Mouse (Mus musculus) ES-Bruce4 (cell line): ENCODE data around the gene Fam193b. TPM values are rescaled to one million over a fixed set of nuclear protein-coding genes. Genes with fewer than 3 reads are reported as not detected.
"Not testable (repeated sequence)": the region's sequence is repeated elsewhere in the genome, so short reads cannot be mapped to it uniquely, and the experiment has no call there.

Source experiments
- H3K27ac ChIP-seq: 2 replicates; pipeline ENCODE4 v1.5.1; 2012; ENCODE audit warnings: low read length, inconsistent platforms; ENCODE audit not compliant: insufficient read depth
- H3K27me3 ChIP-seq: 2 replicates; pipeline ENCODE4 v1.6.1; 2012; ENCODE audit warnings: mild to moderate bottlenecking, low read length, inconsistent platforms; ENCODE audit not compliant: control insufficient read depth, poor library complexity, insufficient read depth, severe bottlenecking
- H3K36me3 ChIP-seq: 2 replicates; pipeline ENCODE4 v1.6.1; 2012; ENCODE audit warnings: inconsistent platforms, mild to moderate bottlenecking, low read length, moderate library complexity; ENCODE audit not compliant: control insufficient read depth, poor library complexity, insufficient read depth, severe bottlenecking
- H3K4me1 ChIP-seq: one replicate; pipeline ENCODE4 v1.8.1; 2011; ENCODE audit warnings: low read length; ENCODE audit not compliant: control insufficient read depth, insufficient read depth
- H3K4me3 ChIP-seq: 2 replicates; pipeline ENCODE4 v1.5.1; 2011; ENCODE audit warnings: low read depth, mild to moderate bottlenecking, low read length
- H3K9ac ChIP-seq: 2 replicates; pipeline ENCODE4 v1.6.1; 2012; ENCODE audit warnings: low read depth, mild to moderate bottlenecking, inconsistent platforms; ENCODE audit not compliant: poor library complexity, severe bottlenecking
- H3K9me3 ChIP-seq: replicated peaks from 2 replicates; pipeline ENCODE4 v1.6.1; 2012; ENCODE audit warnings: mild to moderate bottlenecking, low read length, inconsistent platforms; ENCODE audit not compliant: control insufficient read depth, poor library complexity, insufficient read depth, severe bottlenecking
- CTCF ChIP-seq: IDR thresholded peaks from one replicate; pipeline ENCODE4 v1.8.1; 2011; ENCODE audit warnings: low read depth, low read length
- EP300 ChIP-seq: IDR thresholded peaks from 2 replicates; pipeline ENCODE4 v1.6.1; 2011; ENCODE audit warnings: low read depth, low read length; ENCODE audit not compliant: insufficient read depth
- POLR2A ChIP-seq: IDR thresholded peaks from one replicate; pipeline ENCODE4 v1.8.1; 2011; ENCODE audit warnings: low read length; ENCODE audit not compliant: insufficient read depth
- polyA plus RNA-seq: library from polyadenylated mRNA; stranded (reverse); fragments of >200 nt; gene quantifications from 2 replicates; pipeline ENCODE4 v1.2.4, GENCODE M21; 2011; ENCODE audit warnings: low read depth; ENCODE audit not compliant: missing spikeins, insufficient read depth, insufficient read length

Fam193b gene
- polyA plus RNA-seq, 1 experiment = 41.8 TPM

GRCm38 (mm10) chr13:55595375-55595774 lies 24.5 kb upstream of the Fam193b start:
- no peaks in the 10 kb centered on the region for H3K9me3 ChIP-seq
- H3K27ac ChIP-seq = no peak overlapping the region
- no peak overlapping the region for H3K9ac ChIP-seq
- TF ChIP-seq POLR2A = no peak
- H3K27me3 ChIP-seq = no peaks in the 10 kb centered on the region
- H3K36me3 ChIP-seq = peaks cover 29% of the 10 kb centered on the region
- H3K4me1 ChIP-seq = no peaks in the 10 kb centered on the region
- no peak overlapping the region for H3K4me3 ChIP-seq

- Histone ChIP-seq H3K36me3 (peaks cover 29% of the 10 kb centered on the region), H3K4me3 (peak overlapping the region; percentile 88), H3K9ac (peak overlapping the region; percentile 77), H3K4me1 (no peaks in the 10 kb centered on the region), H3K27me3 (no peaks in the 10 kb centered on the region), H3K27ac (no peak overlapping the region), H3K9me3 (no peaks in the 10 kb centered on the region)
- TF ChIP-seq POLR2A = no peak
- no peak for TF ChIP-seq EP300
- TF ChIP-seq CTCF = no peak
These were observed 22.4 kb upstream of the Fam193b start for GRCm38 (mm10) chr13:55593254-55593747.

- Histone ChIP-seq H3K4me1 (no peaks in the 10 kb centered on the region), H3K4me3 (peak overlapping the region; percentile 88), H3K27me3 (no peaks in the 10 kb centered on the region), H3K27ac (peak overlapping the region; percentile 72), H3K9ac (peak overlapping the region; percentile 77), H3K36me3 (peaks cover 29% of the 10 kb centered on the region), H3K9me3 (no peaks in the 10 kb centered on the region)
- TF ChIP-seq POLR2A (peak; percentile 97), CTCF (no peak), EP300 (0 out of 2 replicates have a peak, but pooled peaks have one; percentile 55)
These were observed 21.8 kb upstream of the Fam193b start for GRCm38 (mm10) chr13:55592512-55593253.

GRCm38 (mm10) chr13:55591961-55592490 lies 21.1 kb upstream of the Fam193b start:
- no peaks in the 10 kb centered on the region for H3K9me3 ChIP-seq
- H3K27ac ChIP-seq = no peak overlapping the region
- no peaks in the 10 kb centered on the region for H3K27me3 ChIP-seq
- H3K4me1 ChIP-seq = no peaks in the 10 kb centered on the region
- H3K4me3 ChIP-seq = no peak overlapping the region
- TF ChIP-seq EP300 (no peak), CTCF (no peak), POLR2A (no peak)
- peaks cover 25% of the 10 kb centered on the region for H3K36me3 ChIP-seq
- no peak overlapping the region for H3K9ac ChIP-seq

- H3K4me1 ChIP-seq = no peaks in the 10 kb centered on the region
- H3K27ac ChIP-seq = no peak overlapping the region
- no peak for TF ChIP-seq EP300
- TF ChIP-seq POLR2A = no peak
- TF ChIP-seq CTCF = no peak
- no peak overlapping the region for H3K9ac ChIP-seq
- H3K9me3 ChIP-seq = peaks cover 23% of the 10 kb centered on the region
- no peak overlapping the region for H3K4me3 ChIP-seq
- H3K36me3 ChIP-seq = no peaks in the 10 kb centered on the region
- H3K27me3 ChIP-seq = no peaks in the 10 kb centered on the region
These were observed 7.2 kb upstream of the Fam193b start for GRCm38 (mm10) chr13:55578086-55578485.

GRCm38 (mm10) chr13:55576872-55577271 lies 6.0 kb upstream of the Fam193b start:
- H3K27me3 ChIP-seq, H3K9ac ChIP-seq, H3K36me3 ChIP-seq, H3K4me1 ChIP-seq, H3K27ac ChIP-seq, H3K4me3 ChIP-seq: not testable (repeated sequence)
- peaks cover 23% of the 10 kb centered on the region for H3K9me3 ChIP-seq
